Mouse (Mus musculus): ENCODE measurements around the gene Sestd1.

Gene Sestd1

GRCm38 (mm10) chr2:77280512-77281409 is at the start of gene Sestd1:
Gene Sestd1, minus strand, starts transcription at chr2:77280592.
- DNase-seq (ENCODE audit: low read depth, low spot score) = peak; percentile 45

DNA sequence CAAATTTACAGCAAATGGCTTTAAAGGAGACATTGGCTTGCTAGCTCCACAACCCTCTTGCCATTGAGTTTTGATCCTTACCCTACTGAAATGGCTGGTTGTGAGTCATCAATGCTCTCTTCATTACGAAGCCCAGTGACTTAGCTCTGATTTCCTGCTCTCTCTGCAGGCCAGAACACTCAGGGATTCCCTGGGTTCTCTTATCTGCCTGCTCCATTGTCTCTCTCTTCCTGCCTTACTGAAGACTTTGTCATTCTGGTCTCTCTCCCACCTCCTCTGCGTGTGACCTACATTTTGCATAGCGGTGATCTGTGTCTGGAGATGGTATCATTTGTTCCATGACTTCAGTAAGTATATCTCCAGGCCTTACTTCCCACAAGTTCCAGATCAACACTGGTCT is 46.9 kb upstream of the Sestd1 start:
- no peak for DNase-seq (ENCODE audit: low read depth, low spot score)

GRCm38 (mm10) chr2:77323739-77324138 is 43.3 kb upstream of the Sestd1 start:
- DNase-seq (ENCODE audit: low read depth, low spot score) = no peak

DNA sequence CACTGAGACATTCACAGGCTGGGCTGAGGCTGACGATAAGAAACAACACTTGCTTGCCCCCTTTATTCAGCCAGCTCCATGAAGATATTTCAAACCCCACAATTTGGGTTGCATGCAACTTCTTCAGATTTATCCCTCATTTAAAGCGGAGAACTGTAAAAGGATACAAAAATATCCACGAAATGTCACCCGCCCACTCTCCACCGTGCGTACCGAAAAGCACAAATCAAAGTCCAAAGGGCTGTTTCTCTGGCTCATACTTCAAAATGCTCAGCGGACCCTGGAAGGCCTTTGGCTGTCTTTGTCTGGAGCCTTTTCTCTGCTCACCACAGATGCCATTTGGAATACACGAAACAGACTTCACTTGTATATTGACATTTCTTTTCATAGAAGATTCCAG is 42.8 kb upstream of the Sestd1 start:
- DNase-seq (ENCODE audit: low read depth, low spot score) = no peak

GRCm38 (mm10) chr2:77319196-77319595 is 38.8 kb upstream of the Sestd1 start:
- DNase-seq (ENCODE audit: low read depth, low spot score) = no peak

GRCm38 (mm10) chr2:77316961-77317360 is 36.6 kb upstream of the Sestd1 start:
- no peak for DNase-seq (ENCODE audit: low read depth, low spot score)

DNA sequence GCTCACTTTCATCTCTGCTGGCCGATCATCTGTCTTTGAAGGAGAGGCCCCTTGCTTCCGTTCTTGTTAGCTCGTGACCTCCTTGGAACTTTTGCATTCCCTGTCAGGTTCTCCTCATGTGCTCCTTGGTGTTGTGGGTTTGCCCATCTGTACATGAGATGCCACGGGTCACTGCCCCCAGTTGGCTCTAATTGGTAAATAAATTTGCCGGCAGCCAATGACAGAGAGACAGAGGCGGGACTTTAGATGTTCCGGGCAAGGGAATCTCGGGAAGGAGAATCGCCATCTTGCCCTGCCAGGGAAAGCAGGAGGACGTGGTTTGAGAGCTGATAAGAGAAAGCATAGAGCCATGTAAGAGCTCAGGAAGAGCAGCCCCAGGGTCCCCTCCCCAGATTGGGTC is 33.5 kb upstream of the Sestd1 start:
- no peak for DNase-seq (ENCODE audit: low read depth, low spot score)

GRCm38 (mm10) chr2:77312616-77313015 is 32.2 kb upstream of the Sestd1 start:
- no peak for DNase-seq (ENCODE audit: low read depth, low spot score)

GRCm38 (mm10) chr2:77309313-77309712 is 28.9 kb upstream of the Sestd1 start:
- peak; percentile 80 for DNase-seq (ENCODE audit: low read depth, low spot score)

DNA sequence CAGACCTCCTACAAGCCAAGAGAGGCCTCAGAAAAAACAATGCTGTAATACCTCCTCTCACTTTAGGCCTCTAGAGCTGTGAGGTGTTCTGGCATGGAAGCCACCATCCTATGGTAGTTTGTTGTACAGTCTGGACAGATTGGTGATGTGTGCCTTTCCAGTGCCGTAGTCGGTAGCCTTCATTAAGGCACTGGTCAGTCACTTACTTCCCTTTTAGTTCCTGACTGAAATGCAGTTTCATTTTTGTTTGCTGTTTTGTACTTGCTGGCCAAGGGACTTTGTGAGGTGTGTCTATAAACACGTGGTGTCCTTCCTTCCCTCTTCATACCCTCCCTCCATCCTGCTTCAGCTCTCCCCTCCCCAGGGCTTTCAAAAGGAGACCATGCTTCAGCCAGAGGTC is 24.1 kb upstream of the Sestd1 start:
- no peak for DNase-seq (ENCODE audit: low read depth, low spot score)

- peak; percentile 42 for DNase-seq (ENCODE audit: low read depth, low spot score)
These were observed 23.3 kb upstream of the Sestd1 start for GRCm38 (mm10) chr2:77303716-77304115.

DNA sequence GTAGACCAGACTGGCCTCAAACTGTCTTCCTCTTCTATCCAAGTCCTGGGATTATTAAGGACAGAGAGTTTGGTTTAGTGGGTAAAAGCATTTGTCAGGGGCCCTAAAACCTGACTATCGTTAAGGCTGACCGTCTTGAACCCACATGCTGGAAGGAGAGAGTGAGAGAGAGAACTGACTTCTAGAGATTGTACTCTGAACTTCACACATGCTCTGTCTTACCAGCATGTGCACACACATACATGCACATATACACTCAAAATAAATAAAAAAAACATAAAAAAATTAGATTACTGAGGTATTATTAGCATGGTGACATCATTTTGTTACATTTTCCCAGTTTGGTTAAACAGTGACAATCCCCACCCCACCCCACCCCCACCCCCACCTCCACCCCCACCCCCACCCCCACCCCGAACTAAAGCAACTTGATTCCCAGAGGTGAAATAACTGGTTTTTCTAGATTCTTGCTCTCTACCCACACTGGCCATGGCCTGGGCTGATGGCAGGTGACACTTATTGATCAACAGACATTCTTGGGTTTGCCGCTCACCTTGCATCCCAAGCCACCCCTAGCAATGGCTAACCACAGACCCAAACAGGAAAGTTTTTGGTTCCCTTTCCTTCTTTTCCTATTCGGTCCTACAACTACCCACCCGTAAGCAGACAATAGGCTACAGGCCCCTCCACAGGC is 22.4 kb upstream of the Sestd1 start:
- no peak for DNase-seq (ENCODE audit: low read depth, low spot score)

- DNase-seq (ENCODE audit: low read depth, low spot score) = no peak
These were observed 21.4 kb upstream of the Sestd1 start for GRCm38 (mm10) chr2:77301687-77302389.

DNA sequence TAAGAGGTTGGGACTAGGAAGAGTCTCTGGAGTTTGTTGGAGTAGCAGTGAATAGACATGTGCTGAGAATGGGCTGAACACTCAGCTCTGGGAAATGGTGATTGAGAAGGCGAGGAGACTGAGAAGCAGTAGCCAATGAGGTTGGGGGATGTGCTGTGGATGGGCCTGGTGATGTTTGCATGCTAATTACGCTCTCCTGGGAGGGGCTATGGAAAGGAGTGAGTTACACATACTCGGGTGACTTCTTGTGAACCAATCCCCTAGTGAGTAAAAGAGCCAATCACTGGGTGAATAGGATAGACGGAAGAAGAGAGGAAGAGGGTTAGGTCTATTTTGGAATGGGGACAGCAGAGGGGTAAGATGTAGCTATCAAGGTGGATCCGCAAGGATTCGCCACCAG is 9.3 kb upstream of the Sestd1 start:
- peak; percentile 29 for DNase-seq (ENCODE audit: low read depth, low spot score)

- DNase-seq (ENCODE audit: low read depth, low spot score) = no peak
These were observed 6.4 kb upstream of the Sestd1 start for GRCm38 (mm10) chr2:77286755-77287154.

GRCm38 (mm10) chr2:77284281-77284899 is 4.0 kb upstream of the Sestd1 start:
- DNase-seq (ENCODE audit: low read depth, low spot score) = no peak

DNA sequence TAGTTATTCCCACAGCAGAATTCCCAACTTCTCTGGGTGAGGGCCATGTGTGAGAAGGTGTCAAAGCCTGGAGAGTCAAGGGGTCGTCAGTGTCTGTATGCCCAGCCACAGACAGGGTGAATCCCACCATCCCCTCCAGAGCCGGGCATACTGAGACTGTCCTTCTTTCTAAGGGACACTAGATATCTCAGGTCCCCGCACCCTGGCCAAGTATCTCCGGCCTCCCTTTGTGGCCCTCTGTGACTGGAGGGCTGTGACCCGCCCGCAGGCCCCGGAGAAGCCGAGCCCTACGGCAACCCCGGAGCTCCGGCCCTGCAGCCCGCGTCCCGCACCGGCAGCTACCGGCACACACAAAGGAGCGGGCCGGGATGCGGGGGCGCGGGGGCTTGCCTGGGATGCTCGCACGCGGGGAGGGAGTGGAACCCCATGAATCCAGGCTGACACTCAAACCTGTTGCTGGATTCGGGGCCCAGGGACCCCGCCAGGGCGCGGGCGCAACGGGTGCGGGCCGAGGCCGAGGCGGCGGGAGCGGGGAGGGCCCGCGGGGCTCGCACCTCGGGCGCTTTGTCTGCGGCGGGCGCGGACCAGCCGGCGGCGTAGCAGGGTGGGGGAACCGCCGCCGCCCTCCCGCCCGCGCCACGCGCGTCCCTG is 406 bp downstream of the Sestd1 start:
- DNase-seq (ENCODE audit: low read depth, low spot score) = peak; percentile 16

GRCm38 (mm10) chr2:77277272-77277671 is 3.1 kb downstream of the Sestd1 start:
- DNase-seq (ENCODE audit: low read depth, low spot score) = no peak

- no peak for DNase-seq (ENCODE audit: low read depth, low spot score)
These were observed 4.5 kb downstream of the Sestd1 start for GRCm38 (mm10) chr2:77275851-77276250.

GRCm38 (mm10) chr2:77274976-77275641 is 5.3 kb downstream of the Sestd1 start:
- DNase-seq (ENCODE audit: low read depth, low spot score) = no peak

DNA sequence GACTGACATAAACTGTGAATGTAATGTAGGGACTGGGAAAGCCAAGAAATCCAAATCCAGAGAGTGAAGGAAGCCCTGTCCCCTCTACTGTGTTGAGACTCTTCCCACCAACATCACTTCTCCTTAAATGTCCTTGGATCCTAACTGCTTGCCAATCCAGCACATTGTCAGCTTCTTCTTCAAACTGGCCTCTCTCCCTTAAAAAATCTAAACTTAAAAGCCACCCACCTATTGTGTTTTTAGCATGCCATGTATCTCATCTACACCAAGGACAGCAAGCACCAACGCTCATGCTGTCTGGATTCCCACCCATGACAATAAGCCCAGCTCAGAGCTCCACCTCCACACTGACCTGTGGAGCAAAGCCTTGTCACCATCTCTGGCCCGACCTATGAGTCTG is 7.4 kb downstream of the Sestd1 start:
- DNase-seq (ENCODE audit: low read depth, low spot score) = no peak
